In genomic region chr13:75467225-75467624, GRCm38 (mm10) we compare ENCODE assay signal across 20 mouse cellular contexts.
DNase-seq lines count a peak whose midpoint lies in the region; ATAC-seq and TF ChIP-seq lines count a peak whose summit lies in the region.
"Had no signal": no experiment of that assay in that cellular context is flagged by ENCODE, and none has a peak within 500 bp of the region (broad histone marks: within the 10 kb centered on the region; RNA-seq: fewer than 3 reads in every experiment).

No protein-coding gene starts in this region.

- dilution Hi-C loops in CH12.LX (cut with MboI; ENCODE audit: extremely low pct_ligation_motif_present, extremely low pct_unique_long_range_greater_than_20kb, low sequenced_read_pairs): no loop called here

- 97% methylated on average over 2 of the region's 2 CpGs for WGBS in hindbrain, embryonic 14.5 days

- no peak for TF ChIP-seq CTCF in CH12.LX (conservative IDR thresholded peaks at IDR 0.05 in 1 of 2, IDR thresholded peaks at IDR 0.05 in 1 of 2; ENCODE audit: low read depth in 2 of 2, low read length in 2 of 2)
- TF ChIP-seq CTCF in MEL (IDR thresholded peaks at IDR 0.05 in 2 of 3, conservative IDR thresholded peaks at IDR 0.05 in 1 of 3; ENCODE audit: control insufficient read depth in 1 of 3, insufficient read depth in 1 of 3, low read depth in 2 of 3, low read length in 3 of 3, poor library complexity in 1 of 3, severe bottlenecking in 1 of 3): no peak

- H3K4me2 ChIP-seq in CH12.LX (ENCODE audit: insufficient read depth, low read depth, poor library complexity, severe bottlenecking): no peak overlapping the region
- no peak overlapping the region for H3K4me2 ChIP-seq in hindbrain, embryonic 14.5 days (replicated peaks)

- H3K27me3 ChIP-seq in CH12.LX (replicated peaks) (no peaks in the 10 kb centered on the region), MEL (ENCODE audit: control insufficient read depth in 1 of 2, insufficient read depth in 2 of 2, low read length in 2 of 2) (no peaks in the 10 kb centered on the region)
- H3K27me3 ChIP-seq in hindbrain, embryonic 14.5 days (ENCODE audit: control insufficient read depth, insufficient read depth, low read length): no peaks in the 10 kb centered on the region
- H3K27me3 ChIP-seq: Patski had no signal

- H3K4me1 ChIP-seq in CH12.LX (ENCODE audit: control insufficient read depth in 1 of 2, insufficient read depth in 2 of 2) (no peaks in the 10 kb centered on the region), MEL (ENCODE audit: control insufficient read depth in 1 of 2, insufficient read depth in 2 of 2, low read length in 2 of 2) (no peaks in the 10 kb centered on the region)
- H3K4me1 ChIP-seq in hindbrain, embryonic 14.5 days (replicated peaks; ENCODE audit: control insufficient read depth, insufficient read depth, low read length): no peaks in the 10 kb centered on the region

- no peak for TF ChIP-seq RAD21 in CH12.LX (IDR thresholded peaks at IDR 0.05; ENCODE audit: low read depth, low read length)
- TF ChIP-seq RAD21 in MEL (IDR thresholded peaks at IDR 0.05; ENCODE audit: low read depth, low read length): no peak

- no peak for TF ChIP-seq EP300 in CH12.LX (IDR thresholded peaks at IDR 0.05; ENCODE audit: low read length)
- TF ChIP-seq EP300 in MEL (IDR thresholded peaks at IDR 0.05; ENCODE audit: low read depth in 1 of 2, low read length in 2 of 2): no peak

- H3K36me3 ChIP-seq in CH12.LX (replicated peaks in 1 of 2; ENCODE audit: control insufficient read depth in 1 of 2, insufficient read depth in 1 of 2, low read length in 1 of 2) (no peaks in the 10 kb centered on the region), MEL (ENCODE audit: control insufficient read depth in 1 of 2, insufficient read depth in 2 of 2, low read length in 2 of 2) (no peaks in the 10 kb centered on the region)
- H3K36me3 ChIP-seq in hindbrain, embryonic 14.5 days (replicated peaks; ENCODE audit: control insufficient read depth, insufficient read depth): no peaks in the 10 kb centered on the region
- H3K36me3 ChIP-seq: G1E had no signal

- no peak overlapping the region for H3K9ac ChIP-seq in CH12.LX (ENCODE audit: insufficient read depth, low read depth)
- no peak overlapping the region for H3K9ac ChIP-seq in MEL (ENCODE audit: control insufficient read depth, low read depth, low read length, poor library complexity, severe bottlenecking)
- H3K9ac ChIP-seq in hindbrain, embryonic 14.5 days: no peak overlapping the region

- in situ Hi-C loops in CH12.LX (cut with MboI; ENCODE audit: low pct_ligation_motif_present, low pct_unique_long_range_greater_than_20kb, low sequenced_read_pairs): no loop called here

- H3K27ac ChIP-seq in CH12.LX (ENCODE audit: insufficient read depth, low read depth) (no peak overlapping the region), MEL (ENCODE audit: control insufficient read depth, low read depth, low read length) (no peak overlapping the region)
- no peak overlapping the region for H3K27ac ChIP-seq in hindbrain, embryonic 14.5 days

- H3K9me3 ChIP-seq in CH12.LX (replicated peaks; ENCODE audit: low read length) (no peaks in the 10 kb centered on the region), MEL (replicated peaks; ENCODE audit: insufficient read depth, low read length) (no peaks in the 10 kb centered on the region)
- H3K9me3 ChIP-seq in hindbrain, embryonic 14.5 days (ENCODE audit: control insufficient read depth, low read length): no peaks in the 10 kb centered on the region
- H3K9me3 ChIP-seq: G1E had no signal

- DNase-seq in CH12.LX (ENCODE audit: extremely low read depth) (no peak), MEL (ENCODE audit: low read depth, low spot score) (no peak)
- no peak for DNase-seq in hindbrain, embryonic 14.5 days (ENCODE audit: low spot score)
- DNase-seq in left cerebral cortex, postnatal 36 days (ENCODE audit: low spot score in 2 of 2): no peak
- DNase-seq: adrenal gland, adult 2 months; adrenal gland, adult 8-10 months; adrenal gland, postnatal 10 days; adrenal gland, postnatal 14 days; adrenal gland, postnatal 25 days; adrenal gland, postnatal 36 days; B cell, adult 2 months; cerebellum, adult 11 months; cerebellum, adult 11-12 months; cerebellum, adult 18-20 months; cerebellum, adult 2 months; cerebellum, adult 8-10 months had no signal

- intact Hi-C loops in left cerebral cortex, postnatal 36 days (cut with DNase I): no loop called here

- H3K4me3 ChIP-seq in CH12.LX (replicated peaks in 1 of 3; ENCODE audit: low read depth in 2 of 3, low read length in 2 of 3, poor library complexity in 1 of 3) (no peak overlapping the region), MEL (ENCODE audit: control insufficient read depth in 1 of 2, insufficient read depth in 1 of 2, low read depth in 2 of 2, low read length in 2 of 2) (no peak overlapping the region)
- H3K4me3 ChIP-seq in hindbrain, embryonic 14.5 days (replicated peaks; ENCODE audit: low read length): no peak overlapping the region

- no peak for ATAC-seq in hindbrain, embryonic 14.5 days (ENCODE audit: low FRiP score)
- ATAC-seq: activated CD4-positive, CD25-positive, alpha-beta regulatory T cell, adult 4 months; CD4-positive, CD25-positive, alpha-beta regulatory T cell, adult 4 months; Patski had no signal

- TF ChIP-seq POLR2A in CH12.LX (IDR thresholded peaks at IDR 0.05; ENCODE audit: low read depth, low read length): no peak
- no peak for TF ChIP-seq POLR2A in MEL (IDR thresholded peaks at IDR 0.05; ENCODE audit: control insufficient read depth in 1 of 2, insufficient read depth in 1 of 2, low read depth in 1 of 2, low read length in 2 of 2, poor library complexity in 1 of 2)

- H3K79me2 ChIP-seq in CH12.LX (replicated peaks; ENCODE audit: control insufficient read depth, extremely low read depth, insufficient read depth, poor library complexity, severe bottlenecking) (no peaks in the 10 kb centered on the region), MEL (ENCODE audit: control insufficient read depth, insufficient read depth, low read length, poor library complexity) (no peaks in the 10 kb centered on the region)

TF ChIP-seq in CH12.LX, 34 proteins besides CTCF, POLR2A, EP300 and RAD21:
- TF ChIP-seq CHD1 (IDR thresholded peaks at IDR 0.05; ENCODE audit: low read depth, low read length): no peak
- no peak for TF ChIP-seq USF2 (conservative IDR thresholded peaks at IDR 0.05; ENCODE audit: low read depth, low read length)
- TF ChIP-seq NRF1 (IDR thresholded peaks at IDR 0.05; ENCODE audit: low read depth, low read length): no peak
- TF ChIP-seq SMC3 (IDR thresholded peaks at IDR 0.05; ENCODE audit: low read depth, low read length): no peak
- TF ChIP-seq ELF1 (IDR thresholded peaks at IDR 0.05; ENCODE audit: low read depth, low read length): no peak
- TF ChIP-seq MEF2A (IDR thresholded peaks at IDR 0.05; ENCODE audit: borderline replicate concordance, low read depth, low read length): no peak
- peak; percentile 70; the same call in 1 of the 2 replicates for TF ChIP-seq ZNF384 (IDR thresholded peaks at IDR 0.05; ENCODE audit: low read depth, low read length)

TF ChIP-seq in MEL, 35 proteins besides CTCF, POLR2A, EP300 and RAD21:
- no peak for TF ChIP-seq ELF1 (IDR thresholded peaks at IDR 0.05; ENCODE audit: low read depth, low read length)
- TF ChIP-seq ZNF384 (IDR thresholded peaks at IDR 0.05; ENCODE audit: low read depth, low read length): peak; percentile 86

Comparison
In these comparisons a context has a peak if more than half of its experiments do, and no peak if none do; other contexts are left out.
1. Of the 35 proteins assayed by ChIP-seq in both MEL and CH12.LX: peak only in MEL: none; only in CH12.LX: none; in both: ZNF384; in neither: 34.